Mouse (Mus musculus) stomach, embryonic 15.5 days (tissue): ENCODE data around the gene Sohlh2. TPM values are rescaled to one million over a fixed set of nuclear protein-coding genes. Genes with fewer than 3 reads are reported as not detected.

Experiments used
- ATAC-seq: fragments of 200-750 bp; cut with Nextera tagmentation; 2 replicates; pipeline ENCODE4 v1.8.0; 2017; ENCODE audit warnings: low read depth, moderate number of reproducible peaks, moderate TSS enrichment; ENCODE audit not compliant: insufficient read depth, low FRiP score
- H3K27ac ChIP-seq: fragments of 300-500 bp; sonication (generic); 2 replicates; pipeline ENCODE4 v1.5.1; 2015; ENCODE audit warnings: mild to moderate bottlenecking, inconsistent platforms
- H3K27me3 ChIP-seq: fragments of 300-500 bp; sonication (generic); replicated peaks from 2 replicates; pipeline ENCODE4 v1.6.1; 2015; ENCODE audit warnings: inconsistent platforms
- H3K36me3 ChIP-seq: fragments of 300-500 bp; sonication (generic); 2 replicates; pipeline ENCODE4 v1.6.1; 2015; ENCODE audit warnings: inconsistent platforms
- H3K4me1 ChIP-seq: fragments of 300-500 bp; sonication (generic); 2 replicates; pipeline ENCODE4 v1.6.1; 2015; ENCODE audit warnings: inconsistent platforms
- H3K4me2 ChIP-seq: fragments of 300-500 bp; sonication (generic); 2 replicates; pipeline ENCODE4 v1.6.1; 2015; ENCODE audit warnings: mild to moderate bottlenecking, inconsistent platforms
- H3K4me3 ChIP-seq: fragments of 300-500 bp; sonication (generic); replicated peaks from 2 replicates; pipeline ENCODE4 v1.5.1; 2015; ENCODE audit warnings: inconsistent platforms
- H3K9ac ChIP-seq: fragments of 300-500 bp; sonication (generic); 2 replicates; pipeline ENCODE4 v1.6.1; 2015; ENCODE audit warnings: inconsistent platforms
- H3K9me3 ChIP-seq: fragments of 300-500 bp; sonication (generic); 2 replicates; pipeline ENCODE4 v1.6.1; 2016; ENCODE audit warnings: inconsistent platforms
- WGBS: fragments of 180-500 bp; shearing (Covaris S2); methylation state at CpG from one replicate; pipeline ENCODE4 v1.1.7; 2015; 5-methylcytosine and 5-hydroxymethylcytosine counted together
- microRNA-seq: library from miRNA; unstranded; fragments of <30 nt; microRNA quantifications from one replicate; pipeline ENCODE4, GENCODE M21; 2016
- polyA plus RNA-seq: library from polyadenylated mRNA; unstranded; fragments of >200 nt; fragmentation: Nextera tagmentation; extraction: Ambion mirVana; gene quantifications from 2 replicates; pipeline ENCODE4 v1.2.1, GENCODE M21; 2015

Gene Sohlh2
- polyA plus RNA-seq, 1 experiment from 2014 or later, result not detected

- Histone ChIP-seq H3K9ac (no peak overlapping the region), H3K27me3 (peaks cover 5% of the 10 kb centered on the region; the same call in 1 of the 2 replicates), H3K27ac (no peak overlapping the region), H3K4me2 (no peak overlapping the region), H3K4me3 (no peak overlapping the region), H3K9me3 (no peaks in the 10 kb centered on the region), H3K36me3 (no peaks in the 10 kb centered on the region), H3K4me1 (peaks cover 4% of the 10 kb centered on the region; the same call in 1 of the 2 replicates)
- WGBS, result 86% methylated on average over 3 of the region's 3 CpGs
- no peak for ATAC-seq
Measured at GRCm38 (mm10) chr3:55248048-55248447, 66.2 kb downstream of the Sohlh2 start.

DNA sequence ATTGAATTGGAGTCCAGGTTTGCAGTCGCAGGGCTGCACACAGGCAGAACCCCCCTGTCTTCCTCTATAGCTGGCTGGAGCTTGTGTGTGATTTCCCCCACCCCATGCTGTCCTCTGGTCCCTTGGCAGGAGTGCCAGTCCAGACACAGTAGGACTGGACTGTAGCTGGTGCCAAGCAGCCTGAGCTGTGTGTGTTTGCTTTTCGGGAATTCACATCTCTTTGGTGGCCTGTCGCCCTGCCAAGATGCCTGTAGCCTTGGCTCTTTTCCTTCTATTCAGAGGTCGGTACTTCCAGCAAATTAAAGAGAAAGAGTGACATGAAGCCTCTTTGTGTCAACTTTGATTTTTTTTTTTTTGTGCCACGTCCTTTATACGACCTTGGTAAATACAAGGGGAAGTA, 66.7 kb downstream of the Sohlh2 start:
- Histone ChIP-seq H3K4me3 (no peak overlapping the region), H3K4me2 (no peak overlapping the region), H3K4me1 (no peaks in the 10 kb centered on the region), H3K9me3 (no peaks in the 10 kb centered on the region), H3K27ac (no peak overlapping the region), H3K36me3 (no peaks in the 10 kb centered on the region), H3K9ac (no peak overlapping the region), H3K27me3 (peaks cover 2% of the 10 kb centered on the region; the same call in 1 of the 2 replicates)
- WGBS, result 57% methylated on average over 6 of the region's 6 CpGs
- no peak for ATAC-seq

DNA sequence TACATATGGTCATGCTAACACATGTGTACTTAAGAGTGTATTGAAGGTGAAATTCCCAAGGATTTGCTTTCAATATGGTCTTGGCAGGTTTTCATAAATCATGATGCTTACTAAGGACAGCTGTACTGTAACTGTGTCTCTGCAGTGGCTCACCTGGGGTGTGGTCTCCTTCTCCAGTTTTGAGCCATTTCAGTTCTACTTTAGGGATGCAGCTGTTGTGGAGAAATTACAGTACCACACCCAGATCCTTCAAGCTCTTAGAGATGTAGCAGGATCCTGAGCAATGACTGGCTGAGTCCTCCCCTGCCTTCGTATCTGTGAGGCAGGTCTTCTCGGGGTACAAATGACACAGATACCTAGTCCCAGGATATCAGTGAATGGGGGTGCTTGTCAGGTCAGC, 68.8 kb downstream of the Sohlh2 start:
- H3K4me3 ChIP-seq, result no peak overlapping the region
- WGBS, result 80% methylated on average over 2 of the region's 2 CpGs
- no peaks in the 10 kb centered on the region for H3K27me3 ChIP-seq
- H3K4me2 ChIP-seq, result no peak overlapping the region
- H3K9ac ChIP-seq, result no peak overlapping the region
- H3K36me3 ChIP-seq, result no peaks in the 10 kb centered on the region
- no peaks in the 10 kb centered on the region for H3K4me1 ChIP-seq
- H3K9me3 ChIP-seq, result no peaks in the 10 kb centered on the region
- no peak overlapping the region for H3K27ac ChIP-seq
- no peak for ATAC-seq

Small RNA genes lying within 50 kb of the gene (microRNA-seq; reads per million reads assigned to microRNA genes)
- gene Gm22029, result not detected

Other genes with a start within 250 kb of the Sohlh2 start
- 1.2 and 1.7 TPM in 2 replicates for gene Ccna1, start 126.5 kb upstream of the Sohlh2 start, polyA plus RNA-seq
- gene Spg20, start 69.9 kb upstream of the Sohlh2 start, polyA plus RNA-seq, result 35.2 and 38.7 TPM in 2 replicates
- 0.09 TPM in 2 replicates for gene Ccdc169, start 44.7 kb upstream of the Sohlh2 start, polyA plus RNA-seq
- 12.6 and 13.4 TPM in 2 replicates for gene Dclk1, start 60.3 kb downstream of the Sohlh2 start, polyA plus RNA-seq